Mouse (Mus musculus): ENCODE measurements at regions not wholly inside any gene's neighbourhood (a gene's known extent, or its start where the extent isn't known, plus 50 kb on each side); places are given as distances from the start of the nearest gene placed in this dataset.

GRCm38 (mm10) chr4:152744366-152744765, 266.7 kb upstream of the Kcnab2 start:
- no peak for ATAC-seq (ENCODE audit: low read depth)
- Histone ChIP-seq H3K36me3 (ENCODE audit: control insufficient read depth, insufficient read depth) (no peaks in the 10 kb centered on the region), H3K9ac (ENCODE audit: low read depth, low read length) (no peak overlapping the region), H3K9me3 (replicated peaks; ENCODE audit: control insufficient read depth, low read length) (no peaks in the 10 kb centered on the region), H3K4me1 (ENCODE audit: control insufficient read depth, low read depth, low read length) (no peaks in the 10 kb centered on the region), H3K27me3 (ENCODE audit: control insufficient read depth, insufficient read depth, low read depth, low read length) (no peaks in the 10 kb centered on the region), H3K4me3 (ENCODE audit: low read depth, low read length) (no peak overlapping the region), H3K27ac (ENCODE audit: low read length) (no peak overlapping the region), H3K4me2 (ENCODE audit: low read depth, low read length) (no peak overlapping the region)
- WGBS (ENCODE audit: insufficient replicate concordance): 49% methylated on average over 11 of the region's 11 CpGs

- no peaks in the 10 kb centered on the region for H3K9me3 ChIP-seq (replicated peaks; ENCODE audit: control insufficient read depth, low read length)
- no peaks in the 10 kb centered on the region for H3K27me3 ChIP-seq (ENCODE audit: control insufficient read depth, insufficient read depth, low read depth, low read length)
- ATAC-seq (ENCODE audit: low read depth): no peak
- no peaks in the 10 kb centered on the region for H3K4me1 ChIP-seq (ENCODE audit: control insufficient read depth, low read depth, low read length)
- no peak overlapping the region for H3K27ac ChIP-seq (ENCODE audit: low read length)
- no peak overlapping the region for H3K4me3 ChIP-seq (ENCODE audit: low read depth, low read length)
- H3K9ac ChIP-seq (ENCODE audit: low read depth, low read length): no peak overlapping the region
- WGBS (ENCODE audit: insufficient replicate concordance): 63% methylated on average over 2 of the region's 2 CpGs
- no peaks in the 10 kb centered on the region for H3K36me3 ChIP-seq (ENCODE audit: control insufficient read depth, insufficient read depth)
- H3K4me2 ChIP-seq (ENCODE audit: low read depth, low read length): no peak overlapping the region
These were observed 255.3 kb upstream of the Kcnab2 start for GRCm38 (mm10) chr4:152733017-152733416.

GRCm38 (mm10) chr4:152731988-152732387, 254.3 kb upstream of the Kcnab2 start:
- Histone ChIP-seq H3K9ac (ENCODE audit: low read depth, low read length) (no peak overlapping the region), H3K9me3 (replicated peaks; ENCODE audit: control insufficient read depth, low read length) (no peaks in the 10 kb centered on the region), H3K27ac (ENCODE audit: low read length) (no peak overlapping the region), H3K4me2 (ENCODE audit: low read depth, low read length) (no peak overlapping the region), H3K36me3 (ENCODE audit: control insufficient read depth, insufficient read depth) (no peaks in the 10 kb centered on the region), H3K4me1 (ENCODE audit: control insufficient read depth, low read depth, low read length) (no peaks in the 10 kb centered on the region), H3K4me3 (ENCODE audit: low read depth, low read length) (no peak overlapping the region), H3K27me3 (ENCODE audit: control insufficient read depth, insufficient read depth, low read depth, low read length) (no peaks in the 10 kb centered on the region)
- ATAC-seq (ENCODE audit: low read depth): no peak
- WGBS (ENCODE audit: insufficient replicate concordance): 59% methylated on average over 10 of the region's 10 CpGs

GRCm38 (mm10) chr4:152731082-152731720, 253.5 kb upstream of the Kcnab2 start:
- 37% methylated on average over 10 of the region's 10 CpGs for WGBS (ENCODE audit: insufficient replicate concordance)
- no peaks in the 10 kb centered on the region for H3K27me3 ChIP-seq (ENCODE audit: control insufficient read depth, insufficient read depth, low read depth, low read length)
- no peak for ATAC-seq (ENCODE audit: low read depth)
- no peak overlapping the region for H3K4me2 ChIP-seq (ENCODE audit: low read depth, low read length)
- no peaks in the 10 kb centered on the region for H3K36me3 ChIP-seq (ENCODE audit: control insufficient read depth, insufficient read depth)
- H3K9ac ChIP-seq (ENCODE audit: low read depth, low read length): no peak overlapping the region
- H3K9me3 ChIP-seq (replicated peaks; ENCODE audit: control insufficient read depth, low read length): no peaks in the 10 kb centered on the region
- no peak overlapping the region for H3K4me3 ChIP-seq (ENCODE audit: low read depth, low read length)
- no peak overlapping the region for H3K27ac ChIP-seq (ENCODE audit: low read length)
- H3K4me1 ChIP-seq (ENCODE audit: control insufficient read depth, low read depth, low read length): no peaks in the 10 kb centered on the region

- WGBS (ENCODE audit: insufficient replicate concordance): 61% methylated on average over 6 of the region's 6 CpGs
- Histone ChIP-seq H3K36me3 (ENCODE audit: control insufficient read depth, insufficient read depth) (no peaks in the 10 kb centered on the region), H3K4me2 (ENCODE audit: low read depth, low read length) (no peak overlapping the region), H3K9ac (ENCODE audit: low read depth, low read length) (no peak overlapping the region), H3K4me1 (ENCODE audit: control insufficient read depth, low read depth, low read length) (no peaks in the 10 kb centered on the region), H3K27ac (ENCODE audit: low read length) (no peak overlapping the region), H3K27me3 (ENCODE audit: control insufficient read depth, insufficient read depth, low read depth, low read length) (no peaks in the 10 kb centered on the region), H3K4me3 (ENCODE audit: low read depth, low read length) (no peak overlapping the region), H3K9me3 (replicated peaks; ENCODE audit: control insufficient read depth, low read length) (no peaks in the 10 kb centered on the region)
- ATAC-seq (ENCODE audit: low read depth): no peak
These were observed 251.8 kb upstream of the Kcnab2 start for GRCm38 (mm10) chr4:152729421-152729820.

- H3K36me3 ChIP-seq (ENCODE audit: control insufficient read depth, insufficient read depth): no peaks in the 10 kb centered on the region
- ATAC-seq (ENCODE audit: low read depth): no peak
- H3K4me3 ChIP-seq (ENCODE audit: low read depth, low read length): no peak overlapping the region
- H3K27me3 ChIP-seq (ENCODE audit: control insufficient read depth, insufficient read depth, low read depth, low read length): no peaks in the 10 kb centered on the region
- no peak overlapping the region for H3K27ac ChIP-seq (ENCODE audit: low read length)
- WGBS (ENCODE audit: insufficient replicate concordance): 57% methylated on average over 5 of the region's 5 CpGs
- H3K4me2 ChIP-seq (ENCODE audit: low read depth, low read length): no peak overlapping the region
- H3K9ac ChIP-seq (ENCODE audit: low read depth, low read length): no peak overlapping the region
- H3K9me3 ChIP-seq (replicated peaks; ENCODE audit: control insufficient read depth, low read length): no peaks in the 10 kb centered on the region
- H3K4me1 ChIP-seq (ENCODE audit: control insufficient read depth, low read depth, low read length): no peaks in the 10 kb centered on the region
These were observed 248.2 kb upstream of the Kcnab2 start for GRCm38 (mm10) chr4:152725881-152726280.

- Histone ChIP-seq H3K4me2 (ENCODE audit: low read depth, low read length) (no peak overlapping the region), H3K4me3 (ENCODE audit: low read depth, low read length) (no peak overlapping the region), H3K9ac (ENCODE audit: low read depth, low read length) (no peak overlapping the region), H3K27ac (ENCODE audit: low read length) (no peak overlapping the region), H3K36me3 (ENCODE audit: control insufficient read depth, insufficient read depth) (no peaks in the 10 kb centered on the region), H3K9me3 (replicated peaks; ENCODE audit: control insufficient read depth, low read length) (no peaks in the 10 kb centered on the region), H3K4me1 (ENCODE audit: control insufficient read depth, low read depth, low read length) (no peaks in the 10 kb centered on the region), H3K27me3 (ENCODE audit: control insufficient read depth, insufficient read depth, low read depth, low read length) (no peaks in the 10 kb centered on the region)
- ATAC-seq (ENCODE audit: low read depth): no peak
- WGBS (ENCODE audit: insufficient replicate concordance): 45% methylated on average over 6 of the region's 6 CpGs
These were observed 247.8 kb upstream of the Kcnab2 start for GRCm38 (mm10) chr4:152725423-152725822.

- no peak overlapping the region for H3K4me3 ChIP-seq (ENCODE audit: low read depth, low read length)
- no peak overlapping the region for H3K27ac ChIP-seq (ENCODE audit: low read length)
- H3K36me3 ChIP-seq (ENCODE audit: control insufficient read depth, insufficient read depth): no peaks in the 10 kb centered on the region
- no peaks in the 10 kb centered on the region for H3K9me3 ChIP-seq (replicated peaks; ENCODE audit: control insufficient read depth, low read length)
- WGBS (ENCODE audit: insufficient replicate concordance): 67% methylated on average over 7 of the region's 7 CpGs
- no peak overlapping the region for H3K9ac ChIP-seq (ENCODE audit: low read depth, low read length)
- H3K4me2 ChIP-seq (ENCODE audit: low read depth, low read length): no peak overlapping the region
- no peaks in the 10 kb centered on the region for H3K27me3 ChIP-seq (ENCODE audit: control insufficient read depth, insufficient read depth, low read depth, low read length)
- no peaks in the 10 kb centered on the region for H3K4me1 ChIP-seq (ENCODE audit: control insufficient read depth, low read depth, low read length)
- ATAC-seq (ENCODE audit: low read depth): no peak
These were observed 247.1 kb upstream of the Kcnab2 start for GRCm38 (mm10) chr4:152724741-152725140.

GRCm38 (mm10) chr4:152724026-152724425, 246.4 kb upstream of the Kcnab2 start:
- WGBS (ENCODE audit: insufficient replicate concordance): 64% methylated on average over 10 of the region's 10 CpGs
- Histone ChIP-seq H3K27me3 (ENCODE audit: control insufficient read depth, insufficient read depth, low read depth, low read length) (no peaks in the 10 kb centered on the region), H3K4me2 (ENCODE audit: low read depth, low read length) (no peak overlapping the region), H3K4me1 (ENCODE audit: control insufficient read depth, low read depth, low read length) (no peaks in the 10 kb centered on the region), H3K27ac (ENCODE audit: low read length) (no peak overlapping the region), H3K36me3 (ENCODE audit: control insufficient read depth, insufficient read depth) (no peaks in the 10 kb centered on the region), H3K9ac (ENCODE audit: low read depth, low read length) (no peak overlapping the region), H3K4me3 (ENCODE audit: low read depth, low read length) (no peak overlapping the region), H3K9me3 (replicated peaks; ENCODE audit: control insufficient read depth, low read length) (no peaks in the 10 kb centered on the region)
- no peak for ATAC-seq (ENCODE audit: low read depth)
